Mouse (Mus musculus) liver, adult 2 months (tissue): ENCODE results near the gene Slit1. TPM values are rescaled to one million over a fixed set of nuclear protein-coding genes. Genes with fewer than 3 reads are reported as not detected.

Experiments
- DNase-seq: peaks from one replicate; pipeline ENCODE4 v3.0.0-alpha.2; 2011; ENCODE audit warnings: low read depth, low spot score; ENCODE audit errors: extremely low read depth
- H3K27ac ChIP-seq: fragments of 200-500 bp; replicated peaks from 2 replicates; pipeline ENCODE4 v1.5.1; 2012; ENCODE audit warnings: low read depth, mild to moderate bottlenecking, control low read depth, inconsistent platforms, low read length; ENCODE audit not compliant: insufficient read depth
- H3K27me3 ChIP-seq: fragments of 200-500 bp; 2 replicates; pipeline ENCODE4 v1.6.1; 2012; ENCODE audit warnings: mild to moderate bottlenecking, moderate library complexity, low read length, inconsistent platforms; ENCODE audit not compliant: control insufficient read depth, insufficient read depth
- H3K36me3 ChIP-seq: fragments of 200-500 bp; 2 replicates; pipeline ENCODE4 v1.6.1; 2012; ENCODE audit warnings: low read length, inconsistent platforms; ENCODE audit not compliant: control insufficient read depth, insufficient read depth
- H3K4me1 ChIP-seq: fragments of 200-500 bp; 2 replicates; pipeline ENCODE4 v1.6.1; 2011; ENCODE audit warnings: low read length; ENCODE audit not compliant: control insufficient read depth, insufficient read depth
- H3K4me3 ChIP-seq: fragments of 200-500 bp; 2 replicates; pipeline ENCODE4 v1.5.1; 2011; ENCODE audit warnings: low read depth, mild to moderate bottlenecking, control low read depth, low read length, moderate library complexity; ENCODE audit not compliant: insufficient read depth
- H3K79me2 ChIP-seq: fragments of 200-500 bp; 2 replicates; pipeline ENCODE4 v1.6.1; 2012; ENCODE audit warnings: inconsistent platforms, mild to moderate bottlenecking, low read length, moderate library complexity; ENCODE audit not compliant: control insufficient read depth, insufficient read depth
- H3K9ac ChIP-seq: fragments of 200-500 bp; 2 replicates; pipeline ENCODE4 v1.6.1; 2012; ENCODE audit warnings: low read depth, mild to moderate bottlenecking, control low read depth, inconsistent platforms, low read length
- CTCF ChIP-seq: fragments of 200-500 bp; IDR thresholded peaks from 2 replicates; pipeline ENCODE4 v1.5.1; 2011; ENCODE audit warnings: low read depth, low read length, control low read depth
- POLR2A ChIP-seq: fragments of 200-500 bp; IDR thresholded peaks from 2 replicates; pipeline ENCODE4 v1.6.1; 2011; ENCODE audit warnings: low read length, control low read depth; ENCODE audit not compliant: insufficient read depth; ENCODE audit errors: extremely low read depth
- WGBS: fragments of 180-500 bp; shearing (Covaris S2); methylation state at CpG from one replicate; pipeline ENCODE4 v1.1.7; 2018; 5-methylcytosine and 5-hydroxymethylcytosine counted together
- polyA plus RNA-seq: library from polyadenylated mRNA; depleted of rRNA; stranded (reverse); fragments of >200 nt; gene quantifications from 2 replicates; pipeline ENCODE4 v1.2.3, GENCODE M21; 2012
- total RNA-seq: library from RNA; depleted of rRNA; stranded (reverse); fragments of >200 nt; gene quantifications from 2 replicates; pipeline ENCODE4 v1.2.3, GENCODE M21; 2014

Gene Slit1
- total and polyA plus RNA-seq, 2 experiments = 0.09 to 0.18 TPM

DNA sequence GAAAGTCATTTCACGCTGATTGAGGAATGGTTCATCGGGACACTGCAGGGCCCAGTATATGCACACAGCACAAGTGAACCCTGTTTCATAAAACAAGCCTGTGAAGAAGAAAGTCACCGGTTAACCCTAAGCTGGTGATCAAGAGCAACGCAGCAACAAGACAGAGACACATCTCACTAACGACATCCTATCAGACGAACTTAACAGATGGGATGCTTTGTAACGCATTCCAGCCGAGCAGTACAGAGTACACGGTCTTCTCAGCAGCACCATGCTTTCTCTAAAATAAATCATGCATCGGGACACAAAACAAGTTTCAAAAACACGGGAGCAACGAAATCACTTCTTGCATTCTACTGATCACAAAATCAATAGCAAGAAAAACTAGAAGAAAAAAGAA, 35.6 kb downstream of the Slit1 start:
- H3K9ac ChIP-seq = no peak overlapping the region

GRCm38 (mm10) chr19:41706094-41706828, 37.2 kb downstream of the Slit1 start:
- 75% methylated on average over 17 of the region's 17 CpGs for WGBS
- Histone ChIP-seq H3K9ac (no peak overlapping the region), H3K36me3 (no peaks in the 10 kb centered on the region), H3K79me2 (no peaks in the 10 kb centered on the region), H3K27me3 (no peaks in the 10 kb centered on the region), H3K4me1 (no peaks in the 10 kb centered on the region), H3K27ac (no peak overlapping the region), H3K4me3 (no peak overlapping the region)
- no peak for DNase-seq
- no peak for TF ChIP-seq POLR2A

More for the DNA sequence above, 35.6 kb downstream of the Slit1 start:
- Histone ChIP-seq H3K27me3 (no peaks in the 10 kb centered on the region), H3K4me3 (no peak overlapping the region), H3K27ac (no peak overlapping the region), H3K4me1 (no peaks in the 10 kb centered on the region), H3K36me3 (no peaks in the 10 kb centered on the region), H3K79me2 (no peaks in the 10 kb centered on the region)
- no peak for DNase-seq
- no peak for TF ChIP-seq CTCF
- no peak for TF ChIP-seq POLR2A
- 75% methylated on average over 12 of the region's 12 CpGs for whole genome bisulfite sequencing

DNA sequence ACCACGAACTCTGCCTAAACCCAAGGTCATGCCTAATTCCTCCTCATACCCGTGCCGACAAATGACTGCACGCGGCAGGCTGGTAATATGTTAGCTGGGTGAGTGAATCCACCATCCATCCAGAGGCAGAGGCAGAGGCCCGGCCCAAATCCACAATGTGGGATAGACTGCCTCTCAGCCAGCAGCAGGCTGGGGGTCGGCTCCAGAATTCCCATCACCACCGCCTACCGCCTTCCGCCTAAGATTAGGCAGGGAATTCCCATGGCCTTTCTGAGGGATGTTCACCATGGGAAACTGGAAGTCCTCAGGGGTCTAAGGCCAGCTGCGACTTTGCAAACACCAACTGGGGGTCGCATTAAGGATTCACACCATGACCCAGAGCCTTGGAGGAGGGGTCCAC, 38.0 kb downstream of the Slit1 start:
- no peaks in the 10 kb centered on the region for H3K36me3 ChIP-seq
- no peaks in the 10 kb centered on the region for H3K27me3 ChIP-seq
- no peak for DNase-seq
- TF ChIP-seq CTCF = no peak
- TF ChIP-seq POLR2A = no peak
- H3K4me3 ChIP-seq = no peak overlapping the region
- WGBS = 61% methylated on average over 12 of the region's 12 CpGs
- H3K9ac ChIP-seq = no peak overlapping the region
- H3K79me2 ChIP-seq = no peaks in the 10 kb centered on the region
- H3K27ac ChIP-seq = no peak overlapping the region
- H3K4me1 ChIP-seq = no peaks in the 10 kb centered on the region

- Histone ChIP-seq H3K4me3 (no peak overlapping the region), H3K79me2 (no peaks in the 10 kb centered on the region), H3K27ac (no peak overlapping the region), H3K9ac (no peak overlapping the region), H3K4me1 (no peaks in the 10 kb centered on the region), H3K27me3 (no peaks in the 10 kb centered on the region), H3K36me3 (no peaks in the 10 kb centered on the region)
- WGBS = 75% methylated on average over 6 of the region's 6 CpGs
- DNase-seq = no peak
- no peak for TF ChIP-seq CTCF
- TF ChIP-seq POLR2A = no peak
Observed at GRCm38 (mm10) chr19:41702638-41703037, 40.8 kb downstream of the Slit1 start.

- H3K4me3 ChIP-seq = no peak overlapping the region
- 58% methylated on average over 5 of the region's 5 CpGs for WGBS
- H3K79me2 ChIP-seq = no peaks in the 10 kb centered on the region
- H3K4me1 ChIP-seq = no peaks in the 10 kb centered on the region
- no peak for DNase-seq
- no peaks in the 10 kb centered on the region for H3K27me3 ChIP-seq
- H3K36me3 ChIP-seq = no peaks in the 10 kb centered on the region
- no peak overlapping the region for H3K9ac ChIP-seq
- TF ChIP-seq POLR2A (no peak), CTCF (no peak)
- H3K27ac ChIP-seq = no peak overlapping the region
Observed at GRCm38 (mm10) chr19:41698857-41699424, 44.5 kb downstream of the Slit1 start.

- H3K27ac ChIP-seq = no peak overlapping the region
- no peak overlapping the region for H3K4me3 ChIP-seq
- no peak for DNase-seq
- WGBS = 77% methylated on average over 6 of the region's 6 CpGs
- no peaks in the 10 kb centered on the region for H3K4me1 ChIP-seq
- no peak overlapping the region for H3K9ac ChIP-seq
- H3K36me3 ChIP-seq = no peaks in the 10 kb centered on the region
- TF ChIP-seq POLR2A (no peak), CTCF (no peak)
- no peaks in the 10 kb centered on the region for H3K27me3 ChIP-seq
- no peaks in the 10 kb centered on the region for H3K79me2 ChIP-seq
Observed at GRCm38 (mm10) chr19:41697807-41698515, 45.5 kb downstream of the Slit1 start.
